Mouse (Mus musculus): Measurements from ENCODE around the gene Tbx10.

DNA sequence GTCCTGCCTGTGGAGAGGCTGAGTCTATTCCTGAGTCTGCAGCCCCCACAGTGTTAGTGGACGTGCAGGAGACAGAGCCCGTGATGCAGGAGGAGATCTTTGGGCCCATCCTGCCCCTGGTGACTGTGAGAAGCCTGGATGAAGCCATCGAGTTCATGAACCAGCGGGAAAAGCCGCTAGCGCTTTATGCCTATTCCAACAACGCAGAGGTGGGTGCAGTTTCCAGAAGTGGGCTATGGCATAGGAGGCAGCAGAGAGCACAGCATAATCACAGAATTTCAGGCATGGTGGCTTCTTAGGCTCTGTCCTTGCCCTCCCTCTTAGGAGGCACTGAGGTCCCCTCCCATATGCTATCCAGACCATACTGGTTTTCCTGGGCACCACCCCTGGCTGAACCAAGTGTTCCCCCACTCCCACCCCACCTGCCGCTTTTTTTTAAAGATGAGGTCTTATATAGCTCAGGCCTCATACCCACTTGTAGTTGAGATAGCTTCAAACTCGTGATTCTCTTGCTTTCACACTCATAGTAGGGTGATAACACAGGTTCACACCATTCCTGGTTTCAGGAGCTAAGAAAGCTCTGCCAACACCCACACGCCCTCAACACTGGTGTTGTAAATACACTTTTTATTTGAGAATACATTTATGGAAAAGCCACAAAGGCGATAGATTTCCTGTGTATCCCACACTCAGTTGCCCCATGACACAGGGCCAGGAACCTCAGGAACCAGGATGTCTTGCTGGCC is 26.0 kb upstream of the Tbx10 start:
- TF ChIP-seq CTCF (IDR thresholded peaks at IDR 0.05; ENCODE audit: borderline replicate concordance, extremely low read depth, insufficient read depth, insufficient read length) (peak; percentile 28; the same call in 1 of the 2 replicates), POLR2A (IDR thresholded peaks at IDR 0.05; ENCODE audit: borderline replicate concordance, extremely low read depth, insufficient read depth, insufficient read length, poor library complexity, severe bottlenecking) (no peak)
